ENCODE assay signal across 19 mouse cellular contexts in the genomic region with DNA sequence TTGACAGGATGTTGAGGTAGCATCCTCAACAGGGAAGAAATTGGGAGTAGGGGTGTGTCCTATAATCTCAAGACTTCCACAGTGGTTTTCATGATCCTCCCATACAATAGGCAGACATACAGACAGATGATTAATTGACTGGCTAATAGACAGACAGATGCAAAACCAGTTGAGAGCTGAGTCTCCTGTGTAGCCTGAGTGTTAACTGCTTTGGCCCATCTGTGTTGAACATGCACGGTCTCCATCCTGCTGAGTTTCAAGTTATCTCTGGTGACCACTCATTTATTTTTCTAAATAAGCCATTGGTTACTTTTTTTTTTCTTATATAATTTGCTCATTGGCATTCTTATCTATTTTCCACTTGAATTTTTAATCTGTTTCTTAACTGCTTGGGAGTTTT.
"Had no signal": no experiment of that assay in that cellular context is flagged by ENCODE, and none has a peak within 500 bp of the region (broad histone marks: within the 10 kb centered on the region; RNA-seq: fewer than 3 reads in every experiment).

No protein-coding gene starts in this region.

- H3K4me1 ChIP-seq: limb, embryonic 10.5 days had no signal

- H3K4me2 ChIP-seq: limb, embryonic 13.5 days; liver, embryonic 15.5 days; midbrain, embryonic 13.5 days; neural tube, embryonic 13.5 days had no signal

- H3K9me3 ChIP-seq: limb, embryonic 10.5 days; limb, embryonic 13.5 days; liver, embryonic 15.5 days; midbrain, embryonic 10.5 days; midbrain, embryonic 13.5 days; neural tube, embryonic 13.5 days had no signal

- ATAC-seq: midbrain, embryonic 13.5 days; midbrain, embryonic 16.5 days had no signal

- H3K9ac ChIP-seq: limb, embryonic 13.5 days; liver, embryonic 15.5 days; midbrain, embryonic 13.5 days; neural tube, embryonic 13.5 days had no signal

- H3K27me3 ChIP-seq: limb, embryonic 13.5 days; midbrain, embryonic 13.5 days; neural tube, embryonic 13.5 days had no signal

- H3K4me3 ChIP-seq: limb, embryonic 10.5 days; limb, embryonic 13.5 days; liver, embryonic 15.5 days; midbrain, embryonic 10.5 days; midbrain, embryonic 13.5 days; myocyte; neural tube, embryonic 13.5 days had no signal

- H3K36me3 ChIP-seq: liver, embryonic 15.5 days had no signal

- DNase-seq: kidney, adult 18-20 months; kidney, adult 9 months; kidney, postnatal 14 days; kidney, postnatal 4 days; liver; lung, adult 2 months; lung, postnatal 14 days; lung, postnatal 4 days; retina, postnatal 1 day; thymus, adult 18-20 months; thymus, postnatal 36 days had no signal

- H3K27ac ChIP-seq: limb, embryonic 10.5 days; limb, embryonic 13.5 days; liver, embryonic 15.5 days; midbrain, embryonic 10.5 days; midbrain, embryonic 13.5 days; neural tube, embryonic 13.5 days had no signal
